Comparison of ENCODE assay signal across 15 mouse cellular contexts in the genomic region with DNA sequence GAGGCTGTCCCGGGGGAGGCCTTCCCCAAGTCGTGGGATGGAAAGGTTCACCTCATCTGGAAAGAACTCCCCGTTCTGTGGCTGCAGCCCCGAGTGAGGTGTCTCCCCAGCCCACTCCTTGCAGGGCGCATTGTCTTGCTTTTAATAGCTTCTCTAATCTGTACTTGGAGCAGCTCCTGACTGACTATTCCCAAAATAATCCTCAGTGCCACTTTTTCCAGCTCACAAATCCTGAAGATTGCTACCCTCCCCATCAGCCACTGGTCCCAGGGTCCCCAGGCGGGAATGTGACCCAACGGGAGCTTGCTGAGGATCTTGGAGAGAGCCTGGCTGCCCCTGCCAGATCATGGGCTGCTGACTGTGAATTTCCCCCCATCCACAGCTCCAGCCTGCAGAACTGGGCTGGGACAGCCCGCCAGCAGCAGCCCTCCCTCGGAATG. TPM values are rescaled to one million over a fixed set of nuclear protein-coding genes. Genes with fewer than 3 reads are reported as not detected.
DNase-seq lines count a peak whose midpoint lies in the region; ATAC-seq and TF ChIP-seq lines count a peak whose summit lies in the region.
"Had no signal": no experiment of that assay in that cellular context is flagged by ENCODE, and none has a peak within 500 bp of the region (broad histone marks: within the 10 kb centered on the region; RNA-seq: fewer than 3 reads in every experiment).

No protein-coding gene starts in this region.

- ATAC-seq in heart, embryonic 14.5 days (ENCODE audit: insufficient number of reproducible peaks, insufficient read depth, low FRiP score, low read depth): peak; percentile 7; the same call in 1 of the 2 replicates
- ATAC-seq in forebrain, embryonic 16.5 days: no peak
- ATAC-seq: liver, postnatal 0 days; midbrain, embryonic 16.5 days had no signal

- H3K79me2 ChIP-seq in heart, adult 2 months (replicated peaks; ENCODE audit: control insufficient read depth, insufficient read depth, low read length): no peaks in the 10 kb centered on the region

- 29% methylated on average over 9 of the region's 9 CpGs for WGBS in heart, adult 2 months
- 19% methylated on average over 9 of the region's 9 CpGs for WGBS in heart, embryonic 14.5 days
- WGBS in limb, embryonic 10.5 days: 71% methylated on average over 9 of the region's 9 CpGs
- 63% methylated on average over 9 of the region's 9 CpGs for WGBS in forebrain, embryonic 16.5 days

- H3K4me1 ChIP-seq in heart, adult 2 months (ENCODE audit: control insufficient read depth, insufficient read depth, low read length): peaks cover 14% of the 10 kb centered on the region
- peaks cover 56 to 60% of the 10 kb centered on the region in 2 experiments for H3K4me1 ChIP-seq in heart, embryonic 14.5 days (ENCODE audit: control insufficient read depth in 2 of 2, insufficient read depth in 2 of 2, low read length in 2 of 2)
- peaks cover 50% of the 10 kb centered on the region for H3K4me1 ChIP-seq in limb, embryonic 10.5 days
- peaks cover 3% of the 10 kb centered on the region; the same call in 1 of the 2 replicates for H3K4me1 ChIP-seq in forebrain, embryonic 16.5 days (replicated peaks; ENCODE audit: control insufficient read depth, insufficient read depth, low read length)

- H3K4me2 ChIP-seq in heart, embryonic 14.5 days (ENCODE audit: low read length): 0 out of 2 replicates have a peak overlapping the region, but pooled peaks have one; percentile 9
- H3K4me2 ChIP-seq in forebrain, embryonic 16.5 days (ENCODE audit: low read length): no peak overlapping the region
- H3K4me2 ChIP-seq: hindbrain, embryonic 13.5 days; neural tube, embryonic 15.5 days had no signal

- DNase-seq in heart, adult 11 months: peak; percentile 96
- no peak for DNase-seq in heart, adult 8-10 months (ENCODE audit: low spot score)
- DNase-seq in heart, adult 2 months: peak; percentile 52 to 59
- DNase-seq in limb, embryonic 10.5 days (ENCODE audit: low spot score): no peak
- no peak for DNase-seq in kidney, adult 9 months
- DNase-seq: cerebellum, adult 9-10 months; kidney, adult 8-10 months; liver, postnatal 0 days; thymus, postnatal 14 days had no signal

- no peaks in the 10 kb centered on the region for H3K36me3 ChIP-seq in heart, adult 2 months (ENCODE audit: control insufficient read depth, insufficient read depth, low read length)
- no peaks in the 10 kb centered on the region for H3K36me3 ChIP-seq in heart, embryonic 14.5 days (ENCODE audit: control insufficient read depth, insufficient read depth, low read length)
- no peaks in the 10 kb centered on the region for H3K36me3 ChIP-seq in limb, embryonic 10.5 days
- no peaks in the 10 kb centered on the region for H3K36me3 ChIP-seq in forebrain, embryonic 16.5 days (ENCODE audit: control insufficient read depth, insufficient read depth)
- H3K36me3 ChIP-seq: hindbrain, embryonic 13.5 days; neural tube, embryonic 15.5 days had no signal

- TF ChIP-seq CTCF in heart, adult 2 months (IDR thresholded peaks at IDR 0.05): no peak

- H3K9ac ChIP-seq in heart, adult 2 months (ENCODE audit: low read depth, low read length): peak overlapping the region; percentile 46
- H3K9ac ChIP-seq in heart, embryonic 14.5 days (ENCODE audit: low read length): peak overlapping the region; percentile 65
- H3K9ac ChIP-seq in forebrain, embryonic 16.5 days (replicated peaks; ENCODE audit: low read depth, low read length): no peak overlapping the region
- H3K9ac ChIP-seq: hindbrain, embryonic 13.5 days; liver, postnatal 0 days; neural tube, embryonic 15.5 days had no signal

- H3K9me3 ChIP-seq in heart, embryonic 14.5 days (ENCODE audit: control insufficient read depth, low read length): no peaks in the 10 kb centered on the region
- H3K9me3 ChIP-seq in limb, embryonic 10.5 days (replicated peaks): no peaks in the 10 kb centered on the region
- no peaks in the 10 kb centered on the region for H3K9me3 ChIP-seq in forebrain, embryonic 16.5 days (ENCODE audit: control insufficient read depth, low read length)
- H3K9me3 ChIP-seq: hindbrain, embryonic 13.5 days; megakaryocyte, embryonic 14.5 days; neural tube, embryonic 15.5 days had no signal

- peak; percentile 34; the same call in 1 of the 2 replicates for TF ChIP-seq POLR2A in heart, adult 2 months (IDR thresholded peaks at IDR 0.05; ENCODE audit: insufficient read depth, low read depth, low read length)

- H3K27me3 ChIP-seq in heart, adult 2 months (ENCODE audit: control insufficient read depth, insufficient read depth, low read length): no peaks in the 10 kb centered on the region
- H3K27me3 ChIP-seq in heart, embryonic 14.5 days (ENCODE audit: control insufficient read depth, insufficient read depth, low read length): no peaks in the 10 kb centered on the region
- peaks cover 13% of the 10 kb centered on the region for H3K27me3 ChIP-seq in limb, embryonic 10.5 days (ENCODE audit: low read depth, poor library complexity, severe bottlenecking)
- H3K27me3 ChIP-seq in forebrain, embryonic 16.5 days (replicated peaks; ENCODE audit: control insufficient read depth, insufficient read depth, low read length): no peaks in the 10 kb centered on the region
- H3K27me3 ChIP-seq: megakaryocyte, embryonic 14.5 days had no signal

- TF ChIP-seq EP300 in heart, adult 2 months (IDR thresholded peaks at IDR 0.05; ENCODE audit: insufficient read depth, low read depth, low read length): peak; percentile 60; the same call in 1 of the 2 replicates

- no peak overlapping the region for H3K4me3 ChIP-seq in heart, adult 2 months
- no peak overlapping the region for H3K4me3 ChIP-seq in heart, embryonic 14.5 days (ENCODE audit: control insufficient read depth in 1 of 2, insufficient read depth in 1 of 2, low read depth in 1 of 2, low read length in 2 of 2)
- no peak overlapping the region for H3K4me3 ChIP-seq in limb, embryonic 10.5 days
- H3K4me3 ChIP-seq in forebrain, embryonic 16.5 days (replicated peaks; ENCODE audit: low read length): no peak overlapping the region
- H3K4me3 ChIP-seq: hindbrain, embryonic 13.5 days; megakaryocyte, embryonic 14.5 days; neural tube, embryonic 15.5 days had no signal

- H3K27ac ChIP-seq in heart, adult 2 months: peak overlapping the region; percentile 57
- peak overlapping the region; percentile 69 to 87 for H3K27ac ChIP-seq in heart, embryonic 14.5 days (replicated peaks in 1 of 2; ENCODE audit: control insufficient read depth in 1 of 2, insufficient read depth in 1 of 2, low read depth in 2 of 2, low read length in 2 of 2)
- H3K27ac ChIP-seq in limb, embryonic 10.5 days: peak overlapping the region; percentile 54; the same call in 1 of the 2 replicates
- H3K27ac ChIP-seq in forebrain, embryonic 16.5 days (ENCODE audit: low read length): no peak overlapping the region
- H3K27ac ChIP-seq: hindbrain, embryonic 13.5 days; neural tube, embryonic 15.5 days had no signal

- intact Hi-C loops in heart, adult 2 months (cut with DNase I): loop anchor here (5.0 kb wide), 1 partner anchor 81 kb away; no protein-coding TSS in a partner anchor

RNA-seq across cellular contexts. Expression of gene Nfatc2, which starts 6.7 kb away (rescaled TPM):
- total RNA-seq in heart, adult 8-10 months (2022): 10 to 100 TPM in 3 of 4 experiments, 1 to 10 TPM in 1; 9.8 to 19.2 (median 16.3) TPM
- 10 to 100 TPM; 11.2 to 18.3 TPM for total RNA-seq in heart, adult 2 months (2021)
- 10.2 and 12.8 TPM in 2 replicates for polyA plus RNA-seq in heart, adult 2 months (2012; rRNA removed)
- 13.0 and 13.2 TPM in 2 replicates for polyA plus RNA-seq in heart, embryonic 14.5 days (2014; fragmentation: Nextera tagmentation; extraction: Ambion mirVana)
- polyA plus RNA-seq in limb, embryonic 10.5 days (2016; fragmentation: Nextera tagmentation; extraction: Ambion mirVana): 1.0 and 3.2 TPM in 2 replicates
- polyA plus RNA-seq in forebrain, embryonic 16.5 days (2015; fragmentation: Nextera tagmentation; extraction: Ambion mirVana): 1.8 and 2.0 TPM in 2 replicates

Comparison
In these comparisons a context has a peak if more than half of its experiments do, and no peak if none do; other contexts are left out.
1. DNase-seq: peak in heart, adult 11 months (single experiment) and heart, adult 2 months (2 of 2); none in heart, adult 8-10 months (single experiment), limb, embryonic 10.5 days (single experiment) and kidney, adult 9 months (single experiment).